Mouse (Mus musculus) frontal cortex, adult 2 months (tissue): ENCODE results near the gene Agxt. TPM values are rescaled to one million over a fixed set of nuclear protein-coding genes. Genes with fewer than 3 reads are reported as not detected.

Experiments
- DNase-seq, 2 experiments: peaks; one replicate each; pipeline ENCODE4 v3.0.0; 2022; ENCODE audit warnings: low spot score in 1 of 2; ENCODE audit errors: extremely low spot score in 1 of 2
- polyA plus RNA-seq: library from polyadenylated mRNA; depleted of rRNA; stranded (reverse); fragments of >200 nt; gene quantifications from 2 replicates; pipeline ENCODE4 v1.2.3, GENCODE M21; 2012

The Agxt gene
- polyA plus RNA-seq, 1 experiment: not detected

DNA sequence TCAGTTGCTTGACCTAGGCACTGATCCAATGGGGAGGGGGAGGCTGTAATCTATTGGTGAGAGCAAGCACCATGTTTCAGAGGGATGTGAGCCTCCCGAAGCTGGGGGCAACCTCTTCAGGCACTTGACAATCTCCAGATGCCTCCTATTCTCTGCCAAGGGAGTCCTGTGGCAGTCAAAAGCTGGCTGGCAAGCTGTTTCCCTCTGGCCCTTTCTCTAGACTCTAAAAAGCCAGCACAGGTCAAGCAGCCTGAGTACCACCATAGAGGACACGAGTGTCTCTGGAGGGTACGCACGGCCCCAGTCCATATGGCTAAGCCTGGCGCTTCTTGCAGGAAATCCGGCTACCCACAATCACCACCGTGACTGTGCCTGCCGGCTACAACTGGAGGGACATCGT lies 9.1 kb downstream of the Agxt start:
- DNase-seq: no peak

DNA sequence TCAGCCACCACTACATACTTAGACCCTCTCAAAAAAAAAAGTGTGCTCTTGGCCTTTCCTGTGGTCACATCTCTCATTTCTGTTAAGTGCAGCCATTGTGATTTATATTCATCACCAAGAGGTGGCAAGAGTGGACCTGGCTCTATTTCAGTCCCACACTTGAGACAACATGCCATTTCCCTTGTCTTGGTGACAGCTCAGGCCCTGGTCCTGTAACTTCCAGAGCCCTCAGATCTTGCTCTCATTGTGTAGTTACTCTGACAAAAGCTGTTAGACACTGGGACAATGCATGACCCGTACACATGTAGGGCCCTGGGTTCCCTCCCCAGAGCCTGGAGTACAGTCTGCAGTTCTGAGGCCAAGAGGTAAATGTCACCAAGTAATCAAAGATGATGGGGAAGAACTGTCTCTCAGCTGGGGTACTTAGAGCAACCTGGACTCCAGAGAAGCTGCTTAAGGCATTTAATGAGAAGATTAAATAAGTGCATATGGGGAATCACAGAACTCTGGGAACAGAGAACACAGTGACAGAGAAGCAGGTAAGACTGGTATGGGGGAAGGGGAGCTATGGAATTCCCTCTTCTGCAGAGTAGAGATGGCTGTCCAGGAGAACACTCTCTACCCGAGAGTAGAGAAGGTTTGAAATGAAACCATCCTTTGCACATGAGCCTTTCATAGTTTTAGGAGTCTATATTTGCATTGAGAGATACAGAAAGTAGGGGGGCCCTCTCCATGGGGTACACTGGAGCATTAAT lies 16.0 kb downstream of the Agxt start:
- no peak for DNase-seq

DNA sequence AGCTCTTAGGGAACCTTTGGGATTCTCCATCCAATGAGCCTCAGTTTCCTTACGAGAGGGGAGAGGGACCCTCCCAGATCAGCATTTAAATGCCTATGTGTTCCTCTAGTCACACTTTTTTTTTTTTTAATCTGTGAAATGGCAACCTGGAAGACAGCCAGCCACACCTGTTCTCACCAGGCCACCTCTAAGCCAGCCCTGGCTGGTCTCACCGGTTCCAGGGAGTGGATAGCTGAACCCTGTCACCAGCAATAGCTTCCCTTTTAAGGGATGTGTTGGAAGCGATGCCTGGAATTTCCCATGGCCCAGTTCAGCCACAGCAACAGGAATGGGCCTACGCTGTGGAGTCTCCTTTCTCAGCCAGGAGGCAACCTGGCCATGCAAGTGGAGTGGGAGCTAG lies 22.5 kb downstream of the Agxt start:
- DNase-seq: no peak

DNA sequence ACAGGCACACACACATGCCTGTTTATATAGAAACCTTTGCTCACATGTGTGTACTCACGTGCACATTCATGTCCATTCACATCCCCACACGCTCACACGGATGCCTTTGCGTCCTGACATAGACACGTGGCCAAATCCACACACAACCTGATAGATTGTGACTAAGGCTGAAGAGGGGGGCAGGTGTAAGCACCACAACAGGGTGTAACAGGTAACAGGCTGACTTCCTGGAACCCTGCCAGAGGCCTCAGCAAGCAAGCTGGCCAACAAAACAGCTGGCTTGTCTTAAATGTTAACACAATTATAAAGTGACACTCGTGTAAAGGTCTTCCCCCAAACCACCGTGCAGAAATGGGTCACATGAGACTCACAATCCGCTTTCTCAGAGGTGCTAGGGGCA lies 23.9 kb downstream of the Agxt start:
- DNase-seq: no peak

DNA sequence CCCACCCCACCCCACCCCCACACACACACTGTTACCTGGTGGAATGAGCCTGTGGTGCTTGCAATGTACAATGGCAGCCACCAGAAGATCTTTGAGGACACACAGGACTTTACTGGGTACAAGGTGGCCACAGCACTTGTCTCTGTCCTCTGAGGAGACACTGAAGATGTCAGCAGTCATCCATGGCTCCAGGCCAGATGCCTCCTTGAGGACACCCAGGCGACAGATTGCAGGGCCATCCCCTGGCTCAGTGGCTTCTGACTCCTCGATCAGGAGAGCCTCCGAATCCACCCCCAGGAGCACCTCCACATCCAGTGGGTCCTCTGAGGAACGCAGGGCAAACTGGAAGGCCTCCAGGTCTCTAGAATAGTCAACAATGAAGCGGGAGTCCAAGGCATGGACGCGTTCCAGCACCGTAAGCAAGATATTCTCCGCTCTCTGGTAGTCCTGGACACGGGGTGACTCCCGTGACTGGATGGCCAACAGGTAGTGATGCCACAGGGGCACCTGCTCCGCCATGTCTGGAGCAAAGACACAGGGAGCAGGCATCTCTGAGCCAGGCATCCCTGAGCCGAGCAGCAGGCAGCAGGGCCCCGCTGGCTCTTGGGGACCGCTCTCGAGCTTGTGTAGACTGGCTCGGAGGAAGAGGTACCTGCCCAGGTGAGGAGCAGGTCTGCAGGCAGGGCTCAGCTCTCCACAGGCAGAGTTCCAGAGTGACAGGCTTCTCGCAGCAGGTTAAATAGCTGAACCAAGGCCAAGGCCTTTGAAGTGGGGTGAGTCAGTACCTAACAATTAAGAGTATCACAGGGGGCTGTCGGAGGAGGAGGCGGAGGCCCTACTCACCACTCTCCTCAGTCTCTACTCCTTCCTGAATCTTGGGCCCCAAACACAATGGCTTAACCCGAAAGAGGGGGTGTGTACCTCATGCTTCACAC lies 24.8 kb downstream of the Agxt start:
- no peak for DNase-seq

DNA sequence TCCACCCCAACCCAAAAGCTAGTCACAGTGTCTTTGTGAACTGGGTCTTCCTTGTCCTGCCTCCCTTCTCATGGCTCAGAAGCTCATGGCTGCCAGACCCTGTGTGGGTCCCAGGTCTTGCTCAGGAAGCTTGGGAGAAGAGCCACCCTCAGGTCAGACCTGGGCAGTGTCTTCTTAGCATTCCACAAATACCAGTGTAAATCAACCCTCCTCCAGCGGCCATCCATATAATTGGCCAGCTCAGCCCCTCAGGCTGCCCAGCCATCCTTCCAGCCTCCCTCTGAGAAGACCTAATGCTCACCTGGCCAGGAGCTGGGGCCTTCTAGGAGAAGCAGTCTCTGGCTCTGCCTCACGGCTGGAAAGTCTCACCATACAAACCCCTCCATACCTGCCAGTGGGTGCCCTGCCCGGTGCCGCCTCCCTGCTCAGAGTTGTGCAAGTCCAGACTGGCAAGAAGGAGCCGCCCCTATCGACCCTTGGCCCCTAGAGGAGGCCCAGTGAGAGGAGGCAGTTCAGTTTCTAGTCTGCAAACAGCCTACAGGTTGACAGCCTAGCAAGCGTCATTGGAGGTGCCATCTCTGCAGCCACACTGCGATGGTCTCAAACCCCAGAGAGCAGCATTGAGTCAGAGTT lies 25.6 kb downstream of the Agxt start, which contains the start of gene 2310007B03Rik:
TSS of gene 2310007B03Rik (minus strand) at position 448 of the 633 bp plus-strand sequence.
- DNase-seq: no peak

DNA sequence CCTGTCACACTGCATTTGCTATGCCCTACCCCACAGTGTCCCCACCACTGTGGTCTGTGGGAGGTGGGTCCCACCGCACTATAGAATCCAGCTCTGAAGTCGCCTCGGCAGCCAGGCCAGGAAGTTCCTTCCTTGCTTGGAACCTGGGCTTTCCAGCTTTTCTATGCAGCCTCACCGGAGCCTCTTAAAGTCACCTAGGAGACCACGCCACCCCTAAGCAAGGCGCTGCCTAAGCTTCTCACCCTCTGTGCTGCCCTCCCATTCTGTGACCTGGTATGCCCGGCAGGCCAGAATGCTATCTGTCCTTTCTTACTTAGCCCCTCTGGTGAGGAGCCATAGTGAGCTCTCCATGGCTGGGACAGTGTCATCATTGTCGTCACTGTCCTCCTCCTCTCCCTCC lies 26.3 kb downstream of the Agxt start:
- no peak for DNase-seq

DNA sequence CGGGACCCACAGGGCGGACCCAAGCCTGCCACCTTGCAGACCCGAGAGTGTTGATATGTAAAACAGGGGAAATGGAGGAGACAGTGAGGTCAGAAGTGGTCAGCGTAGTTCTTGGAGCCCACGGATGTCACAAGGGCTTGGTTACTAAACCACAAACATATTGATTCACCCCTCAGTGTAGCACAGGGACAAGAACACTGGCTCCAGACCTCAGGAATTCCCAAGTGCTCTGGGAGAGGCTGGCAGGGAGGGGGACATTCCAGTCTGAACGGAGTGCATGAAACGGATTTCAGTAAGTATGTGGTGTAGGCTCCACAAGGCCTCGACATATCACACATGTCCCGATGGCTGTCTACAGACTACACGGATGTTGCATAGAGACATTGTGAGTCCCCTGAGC lies 26.9 kb downstream of the Agxt start:
- DNase-seq: no peak

DNA sequence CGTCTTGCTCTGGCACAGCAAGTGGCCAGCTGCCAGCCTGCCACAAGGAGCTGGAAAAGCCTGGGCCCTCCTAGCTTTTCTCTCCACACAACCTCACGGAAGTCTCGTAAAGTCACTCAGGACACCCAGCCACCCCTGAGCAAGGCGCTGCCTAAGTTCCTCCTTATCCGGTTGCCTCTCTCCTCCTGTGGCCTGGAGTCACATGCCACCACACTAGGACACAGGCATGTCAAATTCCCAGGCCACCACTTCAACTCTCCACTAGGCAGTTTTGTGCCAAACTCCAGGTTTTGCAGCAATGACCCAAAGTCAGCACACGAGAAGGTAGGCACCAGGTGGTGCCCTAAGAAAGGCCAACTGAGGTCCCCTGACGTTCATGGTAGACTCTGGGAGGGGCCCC lies 27.5 kb downstream of the Agxt start:
- no peak for DNase-seq

DNA sequence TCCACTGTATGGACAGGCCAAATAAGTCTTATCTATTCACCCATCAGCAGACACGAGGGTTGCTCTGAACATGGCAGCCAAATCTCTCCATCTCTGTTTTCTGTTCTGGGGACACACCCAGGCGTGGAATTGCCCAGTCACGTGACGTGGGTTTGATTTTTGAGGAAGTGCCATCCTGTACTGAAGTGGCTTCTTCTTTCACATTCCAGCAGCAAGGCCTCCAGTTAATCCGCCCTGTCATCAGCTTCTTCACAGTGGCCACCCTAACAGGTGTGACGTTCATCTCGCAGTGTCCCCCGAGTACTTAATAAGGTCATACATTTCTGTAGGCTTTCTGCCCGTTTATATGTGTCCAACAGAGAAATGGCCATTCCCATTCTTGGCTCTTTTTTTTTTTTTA lies 30.4 kb downstream of the Agxt start:
- no peak for DNase-seq

DNA sequence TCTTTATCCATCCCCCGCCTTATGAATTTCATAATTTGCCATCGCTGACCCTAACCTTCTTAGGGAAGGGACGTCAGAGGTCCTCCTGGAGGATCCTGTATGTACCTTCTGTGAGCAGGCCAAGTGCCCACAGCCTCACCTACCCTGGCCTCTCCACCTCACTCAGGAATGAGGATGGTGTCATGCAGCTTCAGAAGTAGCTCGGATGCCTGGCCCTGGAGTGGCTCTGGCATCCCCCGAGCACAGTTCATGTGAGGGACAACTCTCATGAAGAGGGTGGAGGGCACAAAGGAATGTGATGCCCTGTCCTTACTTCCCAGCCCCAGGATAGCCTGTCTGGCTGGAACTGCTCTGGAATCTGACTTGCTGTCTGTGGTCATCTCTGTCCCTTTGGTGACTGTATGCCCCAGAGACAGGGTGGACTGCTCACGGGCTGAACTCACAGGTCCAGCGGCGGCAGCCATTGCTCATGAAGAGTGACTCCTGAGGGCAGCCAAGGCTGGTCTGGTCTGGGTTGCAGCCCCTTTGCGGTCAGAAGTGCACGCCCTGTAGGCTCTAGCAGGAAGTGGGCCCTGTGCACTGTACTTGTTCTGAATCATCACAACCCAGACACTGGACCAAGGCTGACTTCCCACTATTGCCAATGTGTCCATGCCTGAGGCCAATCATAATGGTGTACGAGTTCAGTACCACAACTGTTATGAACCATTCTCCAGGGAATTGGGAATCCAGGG lies 31.5 kb downstream of the Agxt start:
- no peak for DNase-seq

DNA sequence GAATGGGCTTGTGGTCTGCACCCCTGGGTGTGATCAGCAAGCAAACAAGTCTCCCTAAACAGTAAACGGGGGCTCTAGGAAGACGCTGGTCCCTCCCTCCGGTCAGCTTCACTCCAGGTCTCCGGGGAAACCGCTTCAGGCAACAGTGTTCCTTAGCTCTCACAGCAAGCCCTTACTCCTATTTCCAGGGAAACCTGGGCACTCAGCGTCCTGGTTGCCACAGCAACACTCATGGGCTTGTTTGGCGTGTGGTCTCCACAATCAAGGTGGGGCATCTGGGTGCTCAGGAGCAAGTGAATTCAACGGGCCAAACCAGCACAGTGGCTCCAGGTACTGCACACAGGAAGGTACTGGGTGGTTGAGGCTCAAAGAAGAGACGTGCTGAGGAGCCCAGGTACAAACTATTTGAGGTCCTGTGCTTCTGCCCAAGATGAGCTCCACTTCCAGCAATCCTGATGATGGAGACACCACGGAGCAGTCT lies 33.3 kb downstream of the Agxt start, which contains the start of gene Crocc2:
TSS of gene Crocc2 (plus strand) at position 431 of the 481 bp plus-strand sequence.
- no peak for DNase-seq

DNA sequence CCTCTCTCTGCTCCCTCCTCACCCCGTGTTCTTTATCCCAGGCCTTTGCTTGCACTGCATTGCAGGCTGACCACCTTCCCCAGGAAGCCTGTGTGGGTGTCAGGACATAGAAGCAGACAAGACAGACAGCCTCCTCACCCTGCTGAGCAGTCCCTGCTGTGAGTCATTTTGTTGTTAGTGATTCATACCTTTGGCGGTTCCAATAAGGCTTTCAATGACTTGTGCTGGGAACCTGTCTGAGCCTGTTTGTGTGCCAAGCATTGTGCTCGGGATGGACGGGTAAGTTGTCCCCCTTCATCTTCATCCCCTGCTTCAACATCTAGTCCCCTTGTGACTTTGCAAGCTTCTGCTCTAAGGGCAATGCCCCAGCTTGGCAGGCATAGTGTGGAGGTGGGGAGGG lies 38.6 kb downstream of the Agxt start:
- DNase-seq: peak in 1 of 2 experiments; percentile 16

DNA sequence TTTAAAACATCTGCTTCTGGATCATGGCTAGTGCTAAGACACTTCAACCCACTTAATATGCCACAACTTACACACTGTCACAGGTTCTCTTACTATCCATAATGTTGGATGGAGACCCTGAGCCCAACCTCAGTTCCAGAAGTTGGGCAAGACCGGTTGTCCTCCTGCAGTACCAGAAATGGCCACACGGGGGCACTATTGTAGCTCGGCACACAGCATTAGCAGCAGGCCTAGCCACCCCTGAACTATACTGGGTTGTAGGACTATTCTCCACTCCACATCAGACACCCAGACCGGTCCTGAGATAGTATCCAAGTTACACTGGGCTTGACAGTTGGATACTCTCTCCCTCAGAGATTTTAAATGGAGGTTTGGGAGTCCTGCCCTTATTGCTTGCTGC lies 39.4 kb downstream of the Agxt start:
- peak; percentile 49 to 90 for DNase-seq

DNA sequence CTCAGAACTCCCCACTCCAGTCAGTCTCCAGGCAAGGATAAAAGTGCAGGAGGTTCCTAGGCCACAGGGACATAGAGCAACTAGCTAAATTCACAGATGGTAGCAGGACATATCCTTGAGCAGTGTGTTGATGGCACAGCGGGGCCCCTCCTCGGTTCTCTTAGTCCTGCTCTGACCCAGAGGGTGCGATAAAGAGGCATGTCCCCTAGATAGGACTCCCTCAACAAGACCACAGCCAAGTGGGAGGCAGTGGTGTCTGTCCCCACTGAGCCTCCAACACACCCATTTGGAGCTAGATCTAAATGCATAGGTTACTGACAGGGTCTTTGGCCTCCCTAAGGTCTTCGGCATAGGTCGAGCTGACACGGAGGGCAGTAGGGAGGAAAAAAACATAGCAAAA lies 40.8 kb downstream of the Agxt start:
- DNase-seq: no peak

DNA sequence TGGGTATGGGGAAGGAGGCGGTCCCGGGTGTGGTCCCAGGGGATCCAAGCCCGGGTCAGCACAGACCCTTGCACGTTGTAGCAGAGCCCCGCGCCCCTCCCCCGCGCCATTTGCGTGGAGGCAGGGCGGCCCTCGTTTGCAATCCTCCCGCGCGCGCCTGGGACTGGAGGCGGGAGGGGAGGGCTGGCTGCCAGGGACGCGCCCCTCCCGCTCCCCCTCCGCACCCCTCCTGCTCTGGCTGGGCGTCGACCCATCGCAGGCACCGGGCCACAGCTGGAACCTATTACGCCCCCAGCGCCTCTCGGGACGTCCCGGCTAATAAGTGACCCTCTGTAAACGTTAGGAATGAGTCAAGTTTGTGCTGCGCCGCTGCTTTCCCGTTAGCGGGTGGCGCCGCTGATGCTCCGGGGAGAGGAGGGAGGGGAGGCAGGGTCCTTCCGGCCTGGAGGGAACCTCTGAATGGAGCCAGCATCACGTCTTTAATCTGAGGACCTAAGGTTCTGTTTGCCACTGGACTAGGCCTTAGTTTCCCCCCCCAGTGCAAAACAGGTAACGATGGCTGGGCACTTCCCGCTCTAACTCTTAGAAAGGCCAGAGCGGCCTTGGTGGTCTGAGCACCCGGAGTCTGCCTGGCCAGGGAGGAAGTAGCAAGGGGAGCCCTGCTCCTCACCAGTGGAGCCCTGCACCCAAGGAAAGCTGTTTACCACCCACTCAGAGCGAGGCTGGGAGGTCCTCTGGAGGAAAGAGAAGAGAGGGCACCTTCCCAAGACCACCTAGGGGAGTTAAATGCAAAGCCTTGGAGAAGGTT lies 41.7 kb downstream of the Agxt start:
- peak in 1 of 2 experiments; percentile 48 for DNase-seq

DNA sequence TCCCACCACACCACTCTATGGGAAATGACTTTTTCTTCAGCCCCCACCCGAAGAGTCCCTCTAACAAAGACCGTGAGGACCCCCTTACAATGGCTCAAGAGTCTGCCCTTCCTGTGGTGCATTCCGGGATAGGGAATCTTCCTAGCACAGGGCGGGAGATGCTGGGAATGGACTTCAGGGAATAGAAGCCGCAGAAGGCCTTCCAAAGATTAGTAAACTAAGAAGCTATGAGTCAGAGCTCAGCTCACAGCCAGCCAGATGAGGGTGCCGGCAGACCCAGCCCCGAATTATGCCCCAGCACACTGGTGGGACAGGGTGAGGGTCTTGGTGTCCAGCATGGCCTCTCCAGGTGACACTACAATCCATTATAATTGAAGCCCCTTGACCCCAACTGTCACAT lies 47.2 kb downstream of the Agxt start:
- DNase-seq: no peak

DNA sequence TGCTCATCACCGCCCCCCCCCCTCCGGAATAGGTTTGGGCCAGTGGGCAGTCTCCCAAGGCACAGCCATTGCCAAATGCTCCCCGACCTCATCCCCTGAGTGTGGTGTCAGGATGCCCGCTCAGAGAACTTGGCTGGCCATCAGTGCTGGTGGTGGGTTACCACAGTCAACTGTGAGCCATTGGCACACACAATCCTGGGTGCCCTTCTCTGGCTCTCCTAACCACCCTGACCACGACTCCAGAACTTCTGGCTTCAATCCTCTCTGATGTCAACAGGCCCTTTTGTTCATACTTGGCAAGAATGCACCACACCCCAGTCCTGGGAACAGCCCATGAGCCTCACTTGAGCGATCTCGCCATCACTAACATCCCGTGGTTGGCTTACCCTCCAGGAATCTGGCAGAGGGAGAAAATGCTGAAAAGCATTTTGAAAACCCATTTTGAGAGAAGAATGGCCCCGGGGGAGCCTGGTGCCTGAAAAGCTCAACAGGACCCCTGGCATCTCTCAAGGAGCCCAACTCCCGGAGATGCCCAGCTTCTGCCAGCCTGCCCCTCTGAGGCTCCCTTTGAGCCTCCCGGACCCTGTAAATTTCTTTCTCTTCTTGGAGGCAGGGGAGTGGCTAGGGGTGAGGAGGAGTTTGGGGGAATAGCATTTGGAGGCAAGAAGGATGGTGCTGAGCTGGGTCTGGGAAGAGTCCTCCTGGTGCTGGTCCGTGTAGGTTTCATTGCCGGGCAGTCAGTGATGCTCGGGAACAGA lies 49.2 kb downstream of the Agxt start:
- DNase-seq: peak in 1 of 2 experiments; percentile 34
